Mouse (Mus musculus) midbrain, embryonic 15.5 days (tissue): ENCODE measurements around the gene Ssr1. TPM values are rescaled to one million over a fixed set of nuclear protein-coding genes. Genes with fewer than 3 reads are reported as not detected.

Source experiments
- ATAC-seq: fragments of 200-750 bp; cut with Nextera tagmentation; replicated peaks from 2 replicates; pipeline ENCODE4 v1.8.0; 2017; ENCODE audit warnings: moderate TSS enrichment
- H3K27ac ChIP-seq: fragments of 300-500 bp; sonication (generic); 2 replicates; pipeline ENCODE4 v1.5.1; 2015; ENCODE audit warnings: mild to moderate bottlenecking, inconsistent platforms
- H3K27me3 ChIP-seq: fragments of 300-500 bp; sonication (generic); replicated peaks from 2 replicates; pipeline ENCODE4 v1.6.1; 2015; ENCODE audit warnings: inconsistent platforms
- H3K36me3 ChIP-seq: fragments of 300-500 bp; sonication (generic); replicated peaks from 2 replicates; pipeline ENCODE4 v1.6.1; 2015; ENCODE audit warnings: inconsistent platforms
- H3K4me1 ChIP-seq: fragments of 300-500 bp; sonication (generic); 2 replicates; pipeline ENCODE4 v1.6.1; 2015; ENCODE audit warnings: inconsistent platforms
- H3K4me2 ChIP-seq: fragments of 300-500 bp; sonication (generic); 2 replicates; pipeline ENCODE4 v1.6.1; 2015; ENCODE audit warnings: inconsistent platforms, mild to moderate bottlenecking, moderate library complexity
- H3K4me3 ChIP-seq: fragments of 300-500 bp; sonication (generic); 2 replicates; pipeline ENCODE4 v1.5.1; 2015; ENCODE audit warnings: mild to moderate bottlenecking, inconsistent platforms
- H3K9ac ChIP-seq: fragments of 300-500 bp; sonication (generic); 2 replicates; pipeline ENCODE4 v1.6.1; 2015; ENCODE audit warnings: mild to moderate bottlenecking, inconsistent platforms
- H3K9me3 ChIP-seq: fragments of 300-500 bp; sonication (generic); 2 replicates; pipeline ENCODE4 v1.6.1; 2016; ENCODE audit warnings: inconsistent platforms
- WGBS: fragments of 180-500 bp; shearing (Covaris S2); methylation state at CpG from one replicate; pipeline ENCODE4 v1.1.7; 2015; ENCODE audit warnings: mixed read lengths; 5-methylcytosine and 5-hydroxymethylcytosine counted together
- polyA plus RNA-seq: library from polyadenylated mRNA; unstranded; fragments of >200 nt; fragmentation: Nextera tagmentation; extraction: Ambion mirVana; gene quantifications from 2 replicates; pipeline ENCODE4 v1.2.1, GENCODE M21; 2015

Ssr1 gene
- polyA plus RNA-seq, 1 experiment from 2014 or later: 57.9 TPM

GRCm38 (mm10) chr13:37974036-37974435, 20.0 kb downstream of the Ssr1 start:
- Histone ChIP-seq H3K9me3 (no peaks in the 10 kb centered on the region), H3K4me1 (peaks cover 3% of the 10 kb centered on the region; the same call in 1 of the 2 replicates), H3K27ac (no peak overlapping the region), H3K36me3 (peaks cover 8% of the 10 kb centered on the region; the same call in 1 of the 2 replicates), H3K9ac (no peak overlapping the region), H3K4me2 (no peak overlapping the region), H3K4me3 (no peak overlapping the region), H3K27me3 (no peaks in the 10 kb centered on the region)
- 86% methylated on average over 6 of the region's 6 CpGs for WGBS
- no peak for ATAC-seq

DNA sequence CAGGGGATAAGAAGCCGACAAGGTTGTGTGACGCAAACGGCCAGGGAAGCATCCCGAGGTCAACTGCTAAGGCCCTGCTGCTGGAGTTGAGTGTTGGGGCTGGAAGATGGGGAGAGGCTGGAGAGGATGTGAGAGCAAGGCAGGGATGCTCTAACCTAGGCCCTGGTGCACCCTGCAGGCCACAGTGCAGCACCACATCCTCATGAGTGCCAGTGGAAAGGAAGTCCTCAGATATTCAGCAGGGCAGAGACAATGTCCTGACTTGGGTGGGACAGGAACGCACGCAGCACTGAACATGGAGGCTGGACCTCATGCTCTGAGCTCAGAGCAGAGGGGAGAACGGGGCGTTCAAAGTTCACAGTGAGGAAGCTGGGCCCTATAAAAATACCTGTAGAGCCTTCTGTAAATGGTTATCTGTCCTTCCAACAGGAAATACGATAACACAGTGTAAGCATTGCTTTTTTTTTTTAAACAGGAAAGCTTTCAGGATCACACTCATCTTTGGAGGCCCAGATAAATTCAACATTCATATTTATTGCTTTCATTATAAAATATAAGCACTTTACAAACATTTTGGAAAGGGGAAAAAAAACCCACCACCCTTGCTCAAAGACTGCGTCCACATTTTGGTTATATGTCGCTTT, 23.0 kb downstream of the Ssr1 start:
- Histone ChIP-seq H3K27me3 (no peaks in the 10 kb centered on the region), H3K27ac (no peak overlapping the region), H3K9ac (no peak overlapping the region), H3K4me3 (no peak overlapping the region), H3K4me2 (no peak overlapping the region), H3K36me3 (0 out of 2 replicates have a peak, but pooled peaks cover 4% of the 10 kb centered on the region), H3K4me1 (peaks cover 10% of the 10 kb centered on the region; the same call in 1 of the 2 replicates), H3K9me3 (no peaks in the 10 kb centered on the region)
- no peak for ATAC-seq
- WGBS: 91% methylated on average over 11 of the region's 11 CpGs

- no peak for ATAC-seq
- 66% methylated on average over 8 of the region's 8 CpGs for WGBS
Observed at GRCm38 (mm10) chr13:37969988-37970387, 24.0 kb downstream of the Ssr1 start.

GRCm38 (mm10) chr13:37969337-37969736, 24.7 kb downstream of the Ssr1 start:
- H3K4me3 ChIP-seq: no peak overlapping the region
- H3K9ac ChIP-seq: no peak overlapping the region
- WGBS: 11% methylated on average over 14 of the region's 14 CpGs
- H3K4me1 ChIP-seq: peaks cover 10% of the 10 kb centered on the region; the same call in 1 of the 2 replicates
- no peaks in the 10 kb centered on the region for H3K9me3 ChIP-seq
- H3K27ac ChIP-seq: no peak overlapping the region
- ATAC-seq: no peak; the same call in 1 of the 2 replicates
- H3K4me2 ChIP-seq: peak overlapping the region; percentile 27
- no peaks in the 10 kb centered on the region for H3K27me3 ChIP-seq
- no peaks in the 10 kb centered on the region for H3K36me3 ChIP-seq

More at GRCm38 (mm10) chr13:37969988-37970387, 24.0 kb downstream of the Ssr1 start:
- Histone ChIP-seq H3K4me3 (no peak overlapping the region), H3K36me3 (no peaks in the 10 kb centered on the region), H3K27ac (no peak overlapping the region; the same call in 1 of the 2 replicates), H3K4me1 (peaks cover 10% of the 10 kb centered on the region; the same call in 1 of the 2 replicates), H3K4me2 (no peak overlapping the region), H3K27me3 (no peaks in the 10 kb centered on the region), H3K9ac (no peak overlapping the region), H3K9me3 (no peaks in the 10 kb centered on the region)

GRCm38 (mm10) chr13:37967565-37967964, 26.5 kb downstream of the Ssr1 start:
- 48% methylated on average over 10 of the region's 10 CpGs for WGBS
- H3K36me3 ChIP-seq: no peaks in the 10 kb centered on the region
- H3K9ac ChIP-seq: no peak overlapping the region
- H3K27ac ChIP-seq: 0 out of 2 replicates have a peak overlapping the region, but pooled peaks have one; percentile 12
- ATAC-seq: no peak
- no peaks in the 10 kb centered on the region for H3K27me3 ChIP-seq
- H3K4me3 ChIP-seq: no peak overlapping the region
- H3K4me2 ChIP-seq: peak overlapping the region; percentile 17; the same call in 1 of the 2 replicates
- H3K4me1 ChIP-seq: peaks cover 14% of the 10 kb centered on the region; the same call in 1 of the 2 replicates
- H3K9me3 ChIP-seq: no peaks in the 10 kb centered on the region

GRCm38 (mm10) chr13:37967052-37967437, 27.0 kb downstream of the Ssr1 start:
- Histone ChIP-seq H3K4me1 (peaks cover 14% of the 10 kb centered on the region; the same call in 1 of the 2 replicates), H3K27me3 (no peaks in the 10 kb centered on the region), H3K9me3 (no peaks in the 10 kb centered on the region), H3K4me3 (no peak overlapping the region), H3K9ac (no peak overlapping the region), H3K27ac (0 out of 2 replicates have a peak overlapping the region, but pooled peaks have one; percentile 12), H3K36me3 (no peaks in the 10 kb centered on the region), H3K4me2 (peak overlapping the region; percentile 17; the same call in 1 of the 2 replicates)
- 48% methylated on average over 12 of the region's 12 CpGs for WGBS
- no peak; the same call in 1 of the 2 replicates for ATAC-seq

DNA sequence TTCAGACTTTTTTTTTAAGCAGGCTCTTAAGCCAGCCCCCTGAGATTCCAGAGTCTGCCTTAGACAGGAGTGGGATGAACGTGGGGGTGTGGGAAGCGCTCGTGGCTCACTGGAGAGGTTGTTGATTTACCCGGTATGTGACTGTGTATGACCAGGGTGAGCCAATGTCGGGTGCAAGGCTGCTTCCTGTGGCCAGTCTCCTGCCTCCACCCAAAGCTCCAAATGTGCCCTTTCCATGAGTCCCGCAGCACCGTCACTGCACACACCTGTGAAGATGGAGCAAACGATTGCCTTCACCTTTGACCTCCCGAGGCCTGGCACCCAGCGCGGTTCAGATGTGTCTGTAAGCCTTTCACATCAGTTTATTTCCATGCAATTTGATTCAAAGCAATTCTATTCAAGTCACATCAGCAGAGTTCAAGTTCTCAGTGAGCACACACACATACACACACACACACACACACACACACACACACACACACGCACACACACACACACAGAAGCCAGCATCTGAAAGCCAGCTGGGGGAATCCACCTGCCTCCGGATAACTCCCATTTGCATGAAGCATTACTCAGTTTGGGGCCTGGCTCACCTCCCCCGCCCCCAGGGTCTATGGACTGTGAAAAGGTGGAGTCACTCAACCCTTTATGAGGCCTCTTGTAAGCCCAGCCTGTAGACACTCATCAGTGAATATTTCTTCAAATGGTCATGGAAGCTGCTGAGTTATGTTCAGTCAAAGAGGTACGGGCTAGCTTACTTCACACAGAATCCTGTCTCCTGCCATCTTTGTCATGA, 27.6 kb downstream of the Ssr1 start:
- no peaks in the 10 kb centered on the region for H3K27me3 ChIP-seq
- H3K36me3 ChIP-seq: no peaks in the 10 kb centered on the region
- H3K4me3 ChIP-seq: no peak overlapping the region
- H3K27ac ChIP-seq: 0 out of 2 replicates have a peak overlapping the region, but pooled peaks have one; percentile 12
- WGBS: 77% methylated on average over 15 of the region's 15 CpGs
- no peak for ATAC-seq
- peaks cover 14% of the 10 kb centered on the region; the same call in 1 of the 2 replicates for H3K4me1 ChIP-seq
- H3K4me2 ChIP-seq: no peak overlapping the region
- H3K9ac ChIP-seq: no peak overlapping the region
- H3K9me3 ChIP-seq: no peaks in the 10 kb centered on the region

DNA sequence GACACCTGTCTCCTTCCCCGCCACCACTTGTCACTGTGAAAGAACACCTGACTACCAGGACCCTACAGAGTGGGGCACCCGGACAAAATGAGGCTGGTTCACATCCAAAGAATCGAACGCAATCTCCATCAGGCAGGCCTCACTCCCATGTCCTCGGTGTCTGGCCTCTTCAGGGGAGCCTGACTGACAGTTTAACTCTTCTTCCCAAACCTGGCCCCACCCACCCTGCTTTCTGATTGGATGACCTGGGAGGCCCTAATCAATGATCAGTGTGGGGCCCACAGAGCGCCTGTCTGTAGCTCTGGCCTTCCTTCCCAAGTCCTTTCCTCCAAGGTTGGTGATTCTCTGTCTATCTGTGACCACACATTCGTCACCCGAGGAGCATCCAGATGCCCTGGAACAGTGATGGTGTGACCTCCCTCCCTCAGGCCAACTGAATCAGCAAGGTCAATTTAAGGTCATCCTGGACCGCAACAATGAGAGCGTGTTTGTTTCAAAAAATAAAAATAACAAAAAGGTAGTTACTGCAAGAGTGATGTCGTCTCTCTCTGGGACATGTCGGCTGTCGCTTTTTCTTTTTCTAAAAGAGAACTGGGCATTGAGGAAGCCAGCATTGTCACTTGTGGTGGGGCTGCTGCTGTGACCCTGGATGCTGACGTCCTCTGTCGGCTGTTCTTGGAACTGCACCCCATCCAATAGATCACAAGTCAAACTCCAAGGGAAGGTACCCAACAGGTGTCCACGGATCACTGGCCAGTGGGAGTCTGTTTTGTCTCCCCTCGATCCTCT, 28.7 kb downstream of the Ssr1 start:
- no peaks in the 10 kb centered on the region for H3K9me3 ChIP-seq
- H3K27ac ChIP-seq: no peak overlapping the region
- H3K4me2 ChIP-seq: no peak overlapping the region
- 35% methylated on average over 17 of the region's 17 CpGs for WGBS
- H3K9ac ChIP-seq: no peak overlapping the region
- no peak for ATAC-seq
- H3K4me3 ChIP-seq: no peak overlapping the region
- H3K36me3 ChIP-seq: no peaks in the 10 kb centered on the region
- H3K4me1 ChIP-seq: peaks cover 14% of the 10 kb centered on the region; the same call in 1 of the 2 replicates
- H3K27me3 ChIP-seq: no peaks in the 10 kb centered on the region

GRCm38 (mm10) chr13:37964128-37965087, 29.6 kb downstream of the Ssr1 start:
- H3K27me3 ChIP-seq: no peaks in the 10 kb centered on the region
- H3K4me3 ChIP-seq: no peak overlapping the region
- no peaks in the 10 kb centered on the region for H3K36me3 ChIP-seq
- ATAC-seq: no peak
- H3K4me1 ChIP-seq: peaks cover 14% of the 10 kb centered on the region; the same call in 1 of the 2 replicates
- no peaks in the 10 kb centered on the region for H3K9me3 ChIP-seq
- peak overlapping the region; percentile 39; the same call in 1 of the 2 replicates for H3K4me2 ChIP-seq
- no peak overlapping the region for H3K27ac ChIP-seq
- 36% methylated on average over 20 of the region's 20 CpGs for WGBS
- no peak overlapping the region for H3K9ac ChIP-seq

DNA sequence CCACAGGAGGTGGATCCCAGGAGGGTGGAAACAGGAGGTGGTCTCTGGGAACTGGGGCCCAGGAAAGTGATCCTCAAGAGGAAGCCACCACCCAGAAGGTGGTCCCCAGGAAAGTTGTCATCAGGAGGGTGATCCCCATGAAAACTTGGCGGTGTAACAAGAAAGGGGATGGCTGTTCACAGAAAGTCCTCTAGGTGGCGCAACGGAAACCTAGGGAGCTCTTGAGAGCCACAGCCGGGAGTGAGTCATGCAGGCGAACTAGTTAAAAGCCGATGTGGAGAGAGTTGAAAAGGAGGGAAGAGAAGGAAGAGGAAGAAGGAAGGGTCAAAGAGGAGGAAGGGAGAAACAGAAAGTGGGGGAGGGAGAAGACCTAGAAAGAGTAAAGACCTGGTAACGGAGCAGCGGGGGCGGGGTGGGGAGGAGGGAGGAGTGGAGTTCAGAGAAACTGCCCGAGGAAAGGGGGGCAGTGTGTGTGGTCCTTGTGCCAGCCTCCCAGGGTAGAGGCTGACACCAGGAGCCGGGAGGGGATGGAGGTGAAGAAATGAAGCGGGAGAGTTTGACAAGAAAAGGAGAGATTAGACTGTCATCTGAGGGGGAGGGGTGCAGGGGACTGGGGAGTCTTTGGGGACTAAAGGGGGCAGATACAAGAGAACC, 30.5 kb downstream of the Ssr1 start:
- Histone ChIP-seq H3K9ac (no peak overlapping the region), H3K4me1 (peaks cover 10% of the 10 kb centered on the region; the same call in 1 of the 2 replicates), H3K36me3 (no peaks in the 10 kb centered on the region), H3K27me3 (no peaks in the 10 kb centered on the region), H3K9me3 (no peaks in the 10 kb centered on the region), H3K27ac (no peak overlapping the region), H3K4me2 (peak overlapping the region; percentile 39), H3K4me3 (peak overlapping the region; percentile 22)
- whole genome bisulfite sequencing: 2% methylated on average over 12 of the region's 12 CpGs
- ATAC-seq: no peak
